Mouse (Mus musculus) mouse trophoblast stem cell (cell line): Measurements from ENCODE around the gene Foxs1.

Experiments used
- in situ Hi-C, 2 experiments: fragments of 300-500 bp; cut with MseI, MboI; formaldehyde crosslinking; loops; 2 replicates in 1 of 2; 3 replicates in 1 of 2; pipeline ENCODE4 v1.15.1; 2025

The Foxs1 gene

DNA sequence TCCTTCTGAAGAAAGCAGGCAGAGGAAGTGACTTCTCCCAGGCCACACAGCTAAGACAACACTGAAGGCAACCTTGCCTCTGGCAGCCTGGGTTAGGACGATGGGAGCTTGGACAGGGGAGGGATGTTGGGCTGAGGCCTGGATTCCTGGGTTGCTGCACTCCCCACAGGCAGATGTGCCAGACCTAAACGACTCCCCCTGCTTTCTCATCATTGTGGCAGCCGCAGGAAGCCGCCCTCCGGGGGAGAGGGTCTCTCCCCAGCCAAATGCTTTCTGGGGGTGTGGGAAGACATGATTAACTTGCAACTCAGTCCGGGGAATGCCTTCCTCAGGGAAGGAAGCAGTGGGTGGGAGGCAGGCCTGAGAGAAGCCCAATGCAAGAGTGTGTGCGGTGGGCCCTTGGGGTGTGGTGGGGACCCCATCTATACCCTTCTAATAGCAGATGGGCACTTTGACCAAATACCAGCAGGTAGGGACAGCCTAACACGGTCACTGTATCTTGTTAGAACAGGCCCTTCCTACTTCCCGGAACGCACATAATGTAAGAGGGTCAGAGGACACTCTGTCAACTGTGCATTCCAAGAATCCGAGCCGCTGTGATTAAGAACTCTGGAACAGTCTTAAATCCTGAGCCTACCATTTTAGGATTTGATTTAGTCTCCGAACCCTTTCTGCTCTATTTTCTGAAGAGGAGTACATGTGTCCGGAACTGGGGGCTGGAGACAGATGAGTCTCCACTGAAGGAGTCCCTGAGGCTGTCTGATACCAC, 4.6 kb downstream of the Foxs1 start:
- in situ Hi-C loops = no loop called here

GRCm38 (mm10) chr2:152927371-152927770, 5.6 kb downstream of the Foxs1 start:
- in situ Hi-C loops = no loop called here

- in situ Hi-C loops = no loop called here
These were observed 6.1 kb downstream of the Foxs1 start for GRCm38 (mm10) chr2:152926896-152927295.

DNA sequence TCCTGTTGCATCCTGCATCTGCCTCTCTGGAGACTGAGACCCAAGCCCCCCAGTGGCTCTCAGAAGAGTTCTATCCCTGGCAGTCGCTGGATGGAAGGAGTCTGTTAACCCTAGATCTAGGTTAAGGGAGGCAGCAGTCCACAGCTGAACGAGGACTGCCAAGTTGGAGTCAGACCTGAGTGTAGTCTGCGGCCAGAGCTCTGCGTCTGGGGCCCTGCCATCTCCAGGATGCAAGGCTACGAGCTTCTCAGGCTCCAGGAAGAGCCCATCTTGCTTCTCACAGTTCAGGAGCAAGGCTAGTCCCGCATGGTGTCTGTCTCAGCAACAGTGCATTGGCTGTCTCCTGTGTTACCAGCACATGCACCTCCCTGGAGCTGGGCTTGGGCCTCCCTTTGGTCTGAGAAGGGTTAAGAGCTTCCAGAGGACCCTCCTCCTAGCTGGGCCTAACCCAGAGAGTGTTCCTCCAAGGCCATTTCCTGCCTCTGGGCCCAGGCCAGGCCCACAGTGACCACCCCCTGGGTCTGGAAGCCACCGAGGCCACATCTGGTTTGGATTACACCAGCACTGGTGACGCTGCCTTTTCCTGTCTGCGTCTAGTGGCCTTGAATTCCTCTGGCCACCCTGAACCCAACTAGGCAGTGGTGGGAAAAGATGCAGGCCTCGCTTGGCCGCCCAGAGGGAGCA, 7.7 kb downstream of the Foxs1 start:
- in situ Hi-C loops = no loop called here

DNA sequence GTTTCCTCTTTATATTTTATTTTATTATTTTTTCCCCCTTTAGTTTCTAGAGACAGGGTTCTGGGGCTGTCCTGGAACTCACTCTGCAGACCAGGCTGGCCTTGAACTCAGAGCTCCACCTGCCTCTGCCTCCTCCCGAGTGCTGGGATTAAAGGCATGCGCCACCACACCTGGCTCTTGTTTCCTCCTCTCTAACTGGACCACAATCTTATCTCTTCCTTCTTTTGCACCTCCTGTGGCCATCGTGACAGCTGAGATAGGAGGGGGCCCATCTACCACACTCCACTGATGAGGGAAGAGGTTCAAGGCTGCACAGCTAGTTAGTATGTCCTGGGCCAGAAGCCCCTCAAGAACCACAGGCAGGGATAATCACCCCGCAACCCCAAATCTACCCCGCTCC, 8.5 kb downstream of the Foxs1 start:
- in situ Hi-C loops = no loop called here

DNA sequence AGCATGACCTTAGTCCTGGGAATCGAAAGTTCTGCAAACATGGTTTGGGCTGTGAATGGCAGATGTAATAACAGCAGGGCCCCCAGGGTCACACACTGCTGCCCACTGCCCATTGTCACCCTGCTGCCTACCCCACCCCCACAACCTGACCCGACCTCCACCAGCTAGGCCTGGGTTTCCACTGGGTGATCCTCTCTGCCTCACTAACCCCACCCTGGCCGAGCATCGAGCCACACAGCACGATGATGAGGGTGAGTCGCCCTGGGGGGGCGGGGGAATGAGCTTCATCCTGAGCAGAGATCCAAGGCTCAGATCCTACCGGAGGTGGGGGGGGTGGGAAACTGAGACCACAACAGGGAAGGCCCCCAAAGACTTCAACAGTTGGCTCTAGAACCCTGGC, 8.9 kb downstream of the Foxs1 start:
- in situ Hi-C loops = no loop called here

- in situ Hi-C loops = no loop called here
These were observed 9.4 kb downstream of the Foxs1 start for GRCm38 (mm10) chr2:152923621-152924020.

GRCm38 (mm10) chr2:152922376-152922775, 10.6 kb downstream of the Foxs1 start:
- in situ Hi-C loops = no loop called here

GRCm38 (mm10) chr2:152917671-152918070, 15.3 kb downstream of the Foxs1 start:
- in situ Hi-C loops = loop anchor here in 1 of 2 experiments (10.0 kb wide), 1 partner anchor 227 kb away; no protein-coding TSS in a partner anchor

- in situ Hi-C loops = loop anchor here in 1 of 2 experiments (10.0 kb wide), 1 partner anchor 229 kb away; no protein-coding TSS in a partner anchor
These were observed 16.9 kb downstream of the Foxs1 start for GRCm38 (mm10) chr2:152916111-152916510.

DNA sequence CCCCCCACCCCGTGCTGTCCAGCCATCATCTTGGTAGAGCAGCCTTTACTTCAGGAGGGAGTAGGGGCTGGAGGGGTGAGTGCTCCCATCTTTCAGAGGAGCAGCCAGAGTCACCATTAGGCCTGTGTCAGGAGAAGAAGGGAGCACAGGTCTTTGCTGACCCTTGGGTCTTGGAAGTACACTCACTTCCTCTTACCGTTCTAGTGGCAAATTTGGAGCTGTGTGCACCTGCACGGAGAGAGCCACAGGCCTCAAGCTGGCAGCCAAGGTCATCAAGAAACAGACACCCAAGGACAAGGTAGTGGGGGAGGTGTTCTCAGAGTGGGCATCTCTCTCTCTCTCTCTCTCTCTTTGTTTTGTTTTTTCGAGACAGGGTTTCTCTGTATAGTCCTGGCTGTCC, 17.6 kb downstream of the Foxs1 start:
- in situ Hi-C loops = loop anchor here in 1 of 2 experiments (10.0 kb wide), 1 partner anchor 229 kb away; no protein-coding TSS in a partner anchor

- in situ Hi-C loops = loop anchor here in 1 of 2 experiments (10.0 kb wide), 1 partner anchor 230 kb away; no protein-coding TSS in a partner anchor
These were observed 18.5 kb downstream of the Foxs1 start for GRCm38 (mm10) chr2:152914310-152915120.

DNA sequence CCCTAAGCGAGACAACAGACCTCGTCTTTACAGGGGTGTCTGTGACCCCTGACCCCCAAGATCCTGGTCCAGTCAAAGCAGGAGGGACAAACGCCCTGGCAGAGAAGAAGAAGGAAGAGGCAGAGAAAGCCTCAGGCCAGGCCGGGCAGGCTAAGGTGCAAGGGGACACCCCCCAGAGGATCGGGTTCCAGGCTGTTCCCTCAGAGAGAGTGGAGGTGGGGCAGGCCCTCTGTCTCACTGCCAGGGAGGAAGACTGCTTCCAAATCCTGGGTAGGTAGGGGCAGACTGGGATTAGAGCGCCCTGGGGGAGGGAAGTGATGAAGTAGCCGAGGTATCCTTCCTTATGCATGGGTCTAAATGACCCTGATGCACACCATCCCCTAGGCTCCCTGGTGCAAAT, 19.5 kb downstream of the Foxs1 start:
- in situ Hi-C loops = loop anchor here in 1 of 2 experiments (10.0 kb wide), 1 partner anchor 231 kb away; no protein-coding TSS in a partner anchor

- in situ Hi-C loops = loop anchor here in 1 of 2 experiments (10.0 kb wide), 1 partner anchor 233 kb away; no protein-coding TSS in a partner anchor
These were observed 21.6 kb downstream of the Foxs1 start for GRCm38 (mm10) chr2:152911432-152911831.

GRCm38 (mm10) chr2:152911031-152911430, 22.0 kb downstream of the Foxs1 start, which contains the start of gene Mylk2:
TSS of gene Mylk2 (plus strand) at chr2:152911352.
- in situ Hi-C loops = loop anchor here in 1 of 2 experiments (10.0 kb wide), 1 partner anchor 234 kb away; no protein-coding TSS in a partner anchor

GRCm38 (mm10) chr2:152909848-152910247, 23.2 kb downstream of the Foxs1 start:
- in situ Hi-C loops = loop anchor here in 1 of 2 experiments (10.0 kb wide), 1 partner anchor 235 kb away; no protein-coding TSS in a partner anchor

GRCm38 (mm10) chr2:152907114-152907943, 25.7 kb downstream of the Foxs1 start:
- in situ Hi-C loops = no loop called here

DNA sequence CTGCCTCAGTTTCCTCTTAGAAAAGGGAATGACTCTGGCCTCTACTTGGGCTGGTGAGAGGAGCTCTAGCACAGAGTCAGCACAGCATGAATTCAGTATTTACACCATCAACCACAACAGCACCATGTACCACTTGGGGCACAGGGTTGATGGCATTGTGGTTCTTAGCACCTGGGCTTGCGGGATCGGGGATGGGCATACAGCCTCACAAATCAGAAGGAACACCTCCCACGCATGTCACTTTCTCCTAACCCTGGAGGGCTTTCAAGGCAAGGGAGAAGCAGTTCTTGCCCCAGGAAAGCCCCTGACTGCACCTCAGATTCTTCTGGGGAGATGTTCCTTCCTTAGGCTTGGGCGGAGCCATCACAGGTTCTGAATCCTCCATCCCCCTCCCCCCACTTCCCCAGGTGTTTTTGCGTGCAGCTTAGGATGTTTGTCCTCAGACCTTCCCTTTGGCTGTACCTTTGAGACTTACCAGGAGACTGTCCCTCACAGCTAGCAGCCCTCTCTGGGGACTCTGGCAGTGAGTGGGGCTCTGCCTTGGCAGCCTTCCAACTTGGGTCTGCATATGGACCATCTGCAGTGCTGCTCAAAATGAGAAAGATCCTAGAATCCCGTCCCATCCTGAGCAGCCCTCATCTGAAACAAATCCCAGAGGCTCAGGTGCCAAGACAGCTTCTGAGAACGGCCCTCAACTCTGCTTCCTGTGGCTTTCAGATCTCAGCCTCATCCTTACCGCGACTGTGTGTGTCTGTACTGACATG, 26.6 kb downstream of the Foxs1 start:
- in situ Hi-C loops = no loop called here

DNA sequence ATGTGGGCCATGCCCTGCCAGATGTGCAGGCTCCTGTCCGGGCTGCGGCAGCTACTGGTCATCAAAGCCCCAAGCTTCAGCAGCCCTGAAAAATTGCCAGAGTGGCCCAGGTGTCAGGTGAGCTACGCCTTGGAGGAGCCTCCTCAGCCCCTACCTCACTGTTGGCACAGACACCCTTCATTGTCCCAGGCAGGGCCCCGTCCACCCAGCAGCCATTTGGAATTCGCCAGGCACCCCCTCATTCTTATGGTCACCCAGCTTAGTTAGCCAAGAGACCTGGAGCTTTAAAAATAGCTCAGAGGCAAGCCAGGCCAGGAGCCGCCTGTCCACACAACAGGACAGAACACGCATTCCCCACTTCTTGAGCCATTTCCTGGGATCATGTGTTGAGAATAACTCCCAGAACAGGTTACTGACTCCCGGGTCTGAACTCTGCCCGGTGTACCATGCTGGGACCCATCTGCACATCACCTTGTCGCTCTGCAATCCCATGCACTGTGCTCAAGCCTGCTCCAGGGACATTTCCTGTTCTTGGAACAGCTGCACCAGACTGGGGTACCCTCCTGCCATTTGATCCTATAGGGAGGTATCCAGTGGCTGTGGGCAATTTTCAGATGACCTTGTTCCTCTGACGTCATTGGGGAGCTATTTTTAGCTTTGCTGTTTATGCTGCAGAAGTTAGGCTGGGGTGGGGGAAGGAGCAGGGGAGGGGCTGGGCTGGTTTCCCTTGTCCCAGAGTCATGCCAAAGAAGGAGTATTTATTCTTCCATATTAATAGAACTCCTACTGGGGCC, 27.8 kb downstream of the Foxs1 start:
- in situ Hi-C loops = no loop called here
